Mouse (Mus musculus) limb, embryonic 13.5 days (tissue): Measurements from ENCODE around the gene BC034090. TPM values are rescaled to one million over a fixed set of nuclear protein-coding genes. Genes with fewer than 3 reads are reported as not detected.
A peak's percentile ranks its signal among the peaks of the same experiment; 100 is the strongest.

Experiments used
- ATAC-seq: fragments of 200-750 bp; cut with Nextera tagmentation; 2 replicates; pipeline ENCODE4 v1.8.0; 2017; ENCODE audit warnings: low read depth, moderate number of reproducible peaks, moderate TSS enrichment; ENCODE audit not compliant: low FRiP score
- H3K27ac ChIP-seq: fragments of 300-500 bp; sonication (generic); 2 replicates; pipeline ENCODE4 v1.5.1; 2015; ENCODE audit warnings: inconsistent platforms, mild to moderate bottlenecking, moderate library complexity
- H3K27me3 ChIP-seq: fragments of 300-500 bp; sonication (generic); 2 replicates; pipeline ENCODE4 v1.6.1; 2015; ENCODE audit warnings: mild to moderate bottlenecking, inconsistent platforms
- H3K36me3 ChIP-seq: fragments of 300-500 bp; sonication (generic); 2 replicates; pipeline ENCODE4 v1.6.1; 2015; ENCODE audit warnings: inconsistent platforms, mild to moderate bottlenecking, moderate library complexity
- H3K4me1 ChIP-seq: fragments of 300-500 bp; sonication (generic); 2 replicates; pipeline ENCODE4 v1.6.1; 2015; ENCODE audit warnings: inconsistent platforms
- H3K4me2 ChIP-seq: fragments of 300-500 bp; sonication (generic); replicated peaks from 2 replicates; pipeline ENCODE4 v1.6.1; 2015; ENCODE audit warnings: inconsistent platforms, mild to moderate bottlenecking, moderate library complexity
- H3K4me3 ChIP-seq: fragments of 300-500 bp; sonication (generic); 2 replicates; pipeline ENCODE4 v1.5.1; 2015; ENCODE audit warnings: moderate library complexity, mild to moderate bottlenecking, inconsistent platforms
- H3K9ac ChIP-seq: fragments of 300-500 bp; sonication (generic); 2 replicates; pipeline ENCODE4 v1.6.1; 2015; ENCODE audit warnings: mild to moderate bottlenecking, inconsistent platforms
- H3K9me3 ChIP-seq: fragments of 300-500 bp; sonication (generic); 2 replicates; pipeline ENCODE4 v1.6.1; 2016; ENCODE audit warnings: inconsistent platforms
- WGBS: fragments of 180-500 bp; shearing (Covaris S2); methylation state at CpG from one replicate; pipeline ENCODE4 v1.1.7; 2015; 5-methylcytosine and 5-hydroxymethylcytosine counted together
- polyA plus RNA-seq: library from polyadenylated mRNA; unstranded; fragments of >200 nt; fragmentation: Nextera tagmentation; extraction: Ambion mirVana; gene quantifications from 2 replicates; pipeline ENCODE4 v1.2.1, GENCODE M21; 2015

Gene BC034090
- polyA plus RNA-seq, 1 experiment from 2014 or later: 9.1 TPM

DNA sequence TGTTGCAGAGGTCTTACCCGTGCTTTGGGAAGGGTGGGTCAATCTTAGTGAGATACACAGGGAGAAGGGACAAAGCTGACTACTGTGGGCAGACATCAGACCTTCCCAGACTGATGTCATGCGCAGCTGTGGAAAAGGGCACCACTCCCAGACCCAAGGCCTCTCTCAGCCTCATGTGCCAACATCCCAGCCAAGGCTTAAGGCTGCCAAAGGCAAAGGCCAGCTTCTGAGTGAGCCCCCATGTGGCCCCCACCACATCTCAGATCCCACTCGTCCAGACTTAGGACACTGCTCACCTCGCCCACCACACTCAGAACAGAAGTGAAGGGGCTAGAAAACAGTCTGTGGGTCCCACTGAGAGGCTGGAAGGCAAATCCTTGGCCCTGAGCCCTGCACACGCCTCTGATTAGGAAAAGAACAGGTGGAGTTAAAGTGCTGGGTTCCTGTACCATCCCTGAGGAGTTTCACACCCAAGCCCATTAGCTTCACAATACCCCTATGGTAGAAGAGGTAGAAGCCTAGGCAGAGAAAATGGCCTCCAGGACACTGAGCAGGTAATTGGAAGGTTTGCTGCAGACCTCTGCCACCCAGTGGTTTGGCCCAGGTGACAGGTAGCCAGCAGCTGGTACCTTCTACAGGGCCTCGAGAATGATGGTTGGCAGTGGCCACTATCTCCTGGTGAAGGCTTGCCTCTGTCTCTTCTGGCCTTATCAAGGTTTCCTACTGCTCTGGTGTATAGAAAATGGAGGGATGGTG, 4.1 kb downstream of the BC034090 start:
- H3K27ac ChIP-seq: no peak overlapping the region
- ATAC-seq: no peak
- H3K4me3 ChIP-seq: no peak overlapping the region
- peaks cover 52% of the 10 kb centered on the region for H3K36me3 ChIP-seq
- 85% methylated on average over 6 of the region's 6 CpGs for WGBS
- no peaks in the 10 kb centered on the region for H3K9me3 ChIP-seq
- no peaks in the 10 kb centered on the region for H3K27me3 ChIP-seq
- H3K4me1 ChIP-seq: peaks cover 72% of the 10 kb centered on the region
- 0 out of 2 replicates have a peak overlapping the region, but pooled peaks have one; percentile 13 for H3K9ac ChIP-seq
- no peak overlapping the region for H3K4me2 ChIP-seq

- WGBS: 67% methylated on average over 4 of the region's 4 CpGs
- H3K4me3 ChIP-seq: no peak overlapping the region
- H3K4me1 ChIP-seq: peaks cover 76% of the 10 kb centered on the region
- H3K27me3 ChIP-seq: no peaks in the 10 kb centered on the region
- H3K36me3 ChIP-seq: peaks cover 52% of the 10 kb centered on the region
- no peak overlapping the region for H3K4me2 ChIP-seq
- no peaks in the 10 kb centered on the region for H3K9me3 ChIP-seq
- H3K27ac ChIP-seq: no peak overlapping the region
- H3K9ac ChIP-seq: no peak overlapping the region; the same call in 1 of the 2 replicates
- no peak for ATAC-seq
Measured at GRCm38 (mm10) chr1:155239169-155239568, 5.1 kb downstream of the BC034090 start.

DNA sequence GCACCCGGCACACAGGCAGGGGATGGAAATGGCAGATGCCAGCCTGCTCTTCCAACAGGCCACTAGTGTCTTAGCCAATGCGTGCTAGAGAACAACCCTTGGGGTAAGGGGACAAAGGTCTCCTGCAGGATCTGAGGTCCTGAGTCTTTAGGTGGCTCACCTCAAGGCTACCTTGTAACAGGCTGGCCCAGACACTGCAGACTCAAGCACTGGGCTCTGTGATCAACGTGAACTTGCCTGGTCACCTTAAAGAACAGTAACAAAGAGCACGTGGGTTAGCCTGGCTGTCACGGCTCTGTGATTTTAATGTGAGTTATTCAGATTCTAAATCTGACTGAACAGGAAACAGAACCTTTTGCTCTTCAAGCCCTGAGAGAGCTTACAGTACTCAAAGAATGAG, 6.1 kb downstream of the BC034090 start:
- no peak overlapping the region for H3K4me2 ChIP-seq
- H3K9ac ChIP-seq: no peak overlapping the region
- H3K36me3 ChIP-seq: peaks cover 52% of the 10 kb centered on the region
- ATAC-seq: no peak
- WGBS: 84% methylated on average over 5 of the region's 5 CpGs
- no peak overlapping the region for H3K27ac ChIP-seq
- H3K4me1 ChIP-seq: peaks cover 85% of the 10 kb centered on the region
- H3K27me3 ChIP-seq: no peaks in the 10 kb centered on the region
- H3K9me3 ChIP-seq: no peaks in the 10 kb centered on the region
- H3K4me3 ChIP-seq: no peak overlapping the region

- ATAC-seq: no peak
- H3K27ac ChIP-seq: no peak overlapping the region
- H3K4me1 ChIP-seq: peaks cover 87% of the 10 kb centered on the region
- H3K27me3 ChIP-seq: no peaks in the 10 kb centered on the region
- H3K4me3 ChIP-seq: no peak overlapping the region
- no peak overlapping the region for H3K4me2 ChIP-seq
- no peaks in the 10 kb centered on the region for H3K9me3 ChIP-seq
- peaks cover 52% of the 10 kb centered on the region for H3K36me3 ChIP-seq
- no peak overlapping the region for H3K9ac ChIP-seq
- WGBS: 65% methylated on average over 11 of the region's 11 CpGs
Measured at GRCm38 (mm10) chr1:155237390-155237789, 6.9 kb downstream of the BC034090 start.

DNA sequence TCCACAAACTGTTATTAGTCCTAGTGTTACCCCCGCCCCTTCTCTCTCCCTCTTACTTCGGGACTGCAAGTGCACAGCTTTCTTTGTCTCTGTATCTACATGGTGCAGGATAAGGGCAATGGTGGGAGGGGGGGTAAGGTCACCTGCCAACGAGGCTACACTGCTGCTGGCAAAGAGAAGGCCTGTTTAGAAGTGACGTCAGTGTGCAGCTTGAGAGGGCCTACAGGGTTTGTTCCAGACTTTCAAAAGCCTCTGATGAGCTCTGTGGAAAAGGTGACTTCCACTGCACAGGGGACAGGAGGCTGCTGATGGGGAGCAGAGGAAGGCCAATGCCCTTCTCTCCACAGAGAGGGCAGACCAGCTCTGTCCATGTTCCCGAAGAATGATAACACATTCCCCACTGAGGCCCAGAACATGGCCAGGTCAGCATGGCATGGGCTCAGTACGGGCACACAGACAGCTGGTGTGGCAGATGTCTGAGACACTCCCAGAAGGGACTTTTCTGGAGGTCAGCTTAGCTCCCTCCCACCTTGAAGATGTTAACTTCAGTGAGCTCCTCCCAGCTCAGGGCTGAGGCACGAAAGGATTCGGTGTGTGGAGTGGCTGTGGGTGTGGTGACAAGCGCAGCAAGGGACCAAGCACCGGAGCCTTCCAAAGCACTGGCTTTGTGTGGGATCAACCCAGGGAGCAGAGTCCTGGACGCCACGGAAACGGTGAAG, 7.8 kb downstream of the BC034090 start:
- Histone ChIP-seq H3K9ac (no peak overlapping the region), H3K36me3 (peaks cover 54% of the 10 kb centered on the region), H3K27ac (no peak overlapping the region; the same call in 1 of the 2 replicates), H3K4me3 (no peak overlapping the region), H3K9me3 (no peaks in the 10 kb centered on the region), H3K27me3 (no peaks in the 10 kb centered on the region), H3K4me2 (no peak overlapping the region), H3K4me1 (peaks cover 90% of the 10 kb centered on the region)
- WGBS: 70% methylated on average over 13 of the region's 13 CpGs
- no peak for ATAC-seq

GRCm38 (mm10) chr1:155235641-155236040, 8.6 kb downstream of the BC034090 start:
- no peak for ATAC-seq
- Histone ChIP-seq H3K27ac (peak overlapping the region; percentile 33; the same call in 1 of the 2 replicates), H3K4me3 (no peak overlapping the region), H3K4me1 (peaks cover 97% of the 10 kb centered on the region), H3K27me3 (no peaks in the 10 kb centered on the region), H3K9me3 (no peaks in the 10 kb centered on the region), H3K9ac (no peak overlapping the region), H3K4me2 (no peak overlapping the region), H3K36me3 (peaks cover 54% of the 10 kb centered on the region)
- WGBS: 28% methylated on average over 2 of the region's 2 CpGs

DNA sequence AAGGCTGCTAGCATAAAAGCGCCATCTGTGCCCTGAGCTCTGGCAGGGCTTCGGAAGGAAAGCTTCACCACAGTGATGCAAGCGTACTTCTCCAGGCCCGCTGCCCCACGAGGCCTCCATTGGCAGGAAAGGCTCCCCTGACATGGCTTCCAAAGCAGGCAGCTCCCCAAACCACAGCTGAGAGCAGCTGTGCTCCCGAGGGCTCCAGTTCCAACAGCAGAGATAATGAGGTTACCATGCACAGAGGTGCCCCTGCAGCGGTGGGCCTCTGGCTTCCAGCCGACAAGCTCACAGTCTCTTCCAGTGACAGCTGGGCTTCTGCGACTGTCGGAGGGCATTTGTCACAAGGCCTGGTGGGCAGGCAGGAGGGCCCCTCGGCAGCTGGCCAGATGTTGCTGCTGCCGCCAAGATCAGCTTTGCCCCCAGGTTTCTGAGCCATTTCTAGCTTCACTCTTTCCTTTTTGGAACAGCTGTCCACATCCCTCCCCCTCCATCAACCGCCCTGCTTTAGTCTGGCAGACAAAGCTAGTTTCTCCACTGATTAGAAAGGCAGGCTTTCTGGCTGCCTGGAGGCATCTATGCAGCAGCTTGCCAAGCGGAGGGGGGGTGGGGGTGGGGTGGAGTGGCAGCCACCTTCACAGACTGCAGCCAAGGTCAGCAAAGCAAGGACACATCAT, 10.2 kb downstream of the BC034090 start:
- H3K36me3 ChIP-seq: peaks cover 42% of the 10 kb centered on the region
- peak overlapping the region; percentile 93 for H3K27ac ChIP-seq
- ATAC-seq: peak; percentile 60
- no peak overlapping the region for H3K4me3 ChIP-seq
- no peaks in the 10 kb centered on the region for H3K9me3 ChIP-seq
- 14% methylated on average over 14 of the region's 14 CpGs for WGBS
- H3K9ac ChIP-seq: peak overlapping the region; percentile 20; the same call in 1 of the 2 replicates
- H3K4me2 ChIP-seq: peak overlapping the region; percentile 46
- H3K4me1 ChIP-seq: peaks cover 98% of the 10 kb centered on the region
- no peaks in the 10 kb centered on the region for H3K27me3 ChIP-seq

GRCm38 (mm10) chr1:155233378-155233777, 10.9 kb downstream of the BC034090 start:
- Histone ChIP-seq H3K36me3 (peaks cover 39% of the 10 kb centered on the region), H3K9me3 (no peaks in the 10 kb centered on the region), H3K9ac (peak overlapping the region; percentile 20; the same call in 1 of the 2 replicates), H3K4me1 (peaks cover 98% of the 10 kb centered on the region), H3K27me3 (no peaks in the 10 kb centered on the region), H3K4me3 (no peak overlapping the region), H3K27ac (peak overlapping the region; percentile 93), H3K4me2 (peak overlapping the region; percentile 46)
- 77% methylated on average over 9 of the region's 9 CpGs for WGBS
- no peak for ATAC-seq

DNA sequence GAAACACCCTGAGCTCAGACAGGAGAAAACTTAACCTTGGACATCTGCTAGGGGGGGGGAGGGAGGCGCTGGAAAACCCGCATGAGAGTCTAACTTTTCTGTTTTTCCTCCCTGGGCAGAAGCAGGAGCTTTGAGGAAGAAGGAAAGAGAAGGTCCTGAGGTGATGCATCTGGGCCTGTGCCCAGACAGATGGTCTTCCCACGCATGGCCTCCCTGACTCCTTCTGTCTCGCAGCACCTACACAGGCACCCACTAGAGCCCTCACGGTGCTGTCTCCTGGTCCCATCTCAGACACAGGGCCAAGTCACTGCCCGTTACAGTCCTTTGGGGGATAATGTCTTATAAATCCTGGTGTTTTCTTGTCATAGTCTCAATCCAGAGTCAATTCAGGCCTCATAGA, 11.5 kb downstream of the BC034090 start:
- ATAC-seq: no peak
- no peaks in the 10 kb centered on the region for H3K9me3 ChIP-seq
- no peak overlapping the region for H3K4me3 ChIP-seq
- no peaks in the 10 kb centered on the region for H3K27me3 ChIP-seq
- peaks cover 34% of the 10 kb centered on the region for H3K36me3 ChIP-seq
- WGBS: 65% methylated on average over 6 of the region's 6 CpGs
- no peak overlapping the region; the same call in 1 of the 2 replicates for H3K4me2 ChIP-seq
- no peak overlapping the region; the same call in 1 of the 2 replicates for H3K9ac ChIP-seq
- peak overlapping the region; percentile 93 for H3K27ac ChIP-seq
- H3K4me1 ChIP-seq: peaks cover 96% of the 10 kb centered on the region

- H3K9me3 ChIP-seq: no peaks in the 10 kb centered on the region
- H3K4me1 ChIP-seq: peaks cover 96% of the 10 kb centered on the region
- no peak overlapping the region for H3K9ac ChIP-seq
- H3K27me3 ChIP-seq: no peaks in the 10 kb centered on the region
- peaks cover 30% of the 10 kb centered on the region for H3K36me3 ChIP-seq
- no peak overlapping the region for H3K4me3 ChIP-seq
- 73% methylated on average over 12 of the region's 12 CpGs for WGBS
- peak overlapping the region; percentile 93; the same call in 1 of the 2 replicates for H3K27ac ChIP-seq
- ATAC-seq: no peak
- H3K4me2 ChIP-seq: no peak overlapping the region; the same call in 1 of the 2 replicates
Measured at GRCm38 (mm10) chr1:155232385-155232784, 11.9 kb downstream of the BC034090 start.

- Histone ChIP-seq H3K9me3 (no peaks in the 10 kb centered on the region), H3K4me3 (no peak overlapping the region), H3K36me3 (peaks cover 35% of the 10 kb centered on the region), H3K4me1 (peaks cover 72% of the 10 kb centered on the region), H3K27ac (peak overlapping the region; percentile 85), H3K27me3 (no peaks in the 10 kb centered on the region), H3K9ac (peak overlapping the region; percentile 9), H3K4me2 (peak overlapping the region; percentile 31)
- peak; percentile 66 for ATAC-seq
- WGBS: 10% methylated on average over 14 of the region's 14 CpGs
Measured at GRCm38 (mm10) chr1:155229464-155230411, 14.5 kb downstream of the BC034090 start.
